Mouse (Mus musculus) hindbrain, embryonic 11.5 days (tissue): ENCODE measurements at regions not wholly inside any gene's neighbourhood (a gene's known extent, or its start where the extent isn't known, plus 50 kb on each side); places are given as distances from the start of the nearest gene placed in this dataset.

Source experiments
- ATAC-seq: fragments of 200-750 bp; cut with Nextera tagmentation; 2 replicates; pipeline ENCODE4 v1.8.0; 2017; ENCODE audit warnings: mild to moderate bottlenecking, moderate TSS enrichment, moderate library complexity; ENCODE audit not compliant: low FRiP score
- DNase-seq: peaks from one replicate; pipeline ENCODE4 v3.0.0-alpha.2; 2015; ENCODE audit warnings: low spot score
- H3K27ac ChIP-seq: fragments of 300-500 bp; sonication (generic); 2 replicates; pipeline ENCODE4 v1.5.1; 2014; ENCODE audit warnings: mild to moderate bottlenecking, low read depth, low read length
- H3K27me3 ChIP-seq: fragments of 300-500 bp; sonication (generic); 2 replicates; pipeline ENCODE4 v1.6.1; 2014; ENCODE audit warnings: mild to moderate bottlenecking, low read length, moderate library complexity, mixed read lengths; ENCODE audit not compliant: control insufficient read depth, insufficient read depth
- H3K36me3 ChIP-seq: fragments of 300-500 bp; sonication (generic); 2 replicates; pipeline ENCODE4 v1.6.1; 2014; ENCODE audit warnings: mild to moderate bottlenecking, low read length, moderate library complexity, mixed read lengths; ENCODE audit not compliant: control insufficient read depth, insufficient read depth
- H3K4me1 ChIP-seq: fragments of 300-500 bp; sonication (generic); replicated peaks from 2 replicates; pipeline ENCODE4 v1.6.1; 2014; ENCODE audit warnings: low read length, mixed read lengths; ENCODE audit not compliant: control insufficient read depth, insufficient read depth
- H3K4me2 ChIP-seq: fragments of 300-500 bp; sonication (generic); replicated peaks from 2 replicates; pipeline ENCODE4 v1.6.1; 2014; ENCODE audit warnings: mild to moderate bottlenecking, low read depth, low read length
- H3K4me3 ChIP-seq: fragments of 300-500 bp; sonication (generic); 2 replicates; pipeline ENCODE4 v1.5.1; 2014; ENCODE audit warnings: low read depth, low read length
- H3K9ac ChIP-seq: fragments of 300-500 bp; sonication (generic); 2 replicates; pipeline ENCODE4 v1.6.1; 2014; ENCODE audit warnings: low read depth, low read length
- H3K9me3 ChIP-seq: fragments of 300-500 bp; sonication (generic); 2 replicates; pipeline ENCODE4 v1.6.1; 2016; ENCODE audit warnings: low read length; ENCODE audit not compliant: control insufficient read depth
- WGBS: fragments of 180-500 bp; shearing (Covaris S2); extraction: QIAGEN DNeasy Blood & Tissue Kit; methylation state at CpG from one replicate; pipeline ENCODE4 v1.1.7; 2014; 5-methylcytosine and 5-hydroxymethylcytosine counted together

- no peak for DNase-seq
- WGBS, result 95% methylated on average over 1 of the region's 1 CpGs
- H3K27me3 ChIP-seq, result no peaks in the 10 kb centered on the region
- no peak overlapping the region for H3K9ac ChIP-seq
- H3K9me3 ChIP-seq, result no peaks in the 10 kb centered on the region
- no peak overlapping the region for H3K4me3 ChIP-seq
- no peak overlapping the region for H3K27ac ChIP-seq
- no peak overlapping the region for H3K4me2 ChIP-seq
- no peaks in the 10 kb centered on the region for H3K36me3 ChIP-seq
- 0 out of 2 replicates have a peak, but pooled peaks cover under 1% of the 10 kb centered on the region for H3K4me1 ChIP-seq
- ATAC-seq, result no peak
Measured at GRCm38 (mm10) chr10:43746631-43747001, 154.9 kb downstream of the Qrsl1 start.

GRCm38 (mm10) chr10:43747541-43747940 is 154.0 kb downstream of the Qrsl1 start:
- ATAC-seq, result no peak
- WGBS, result 89% methylated on average over 4 of the region's 4 CpGs

GRCm38 (mm10) chr10:43748300-43748699 is 153.2 kb downstream of the Qrsl1 start:
- Histone ChIP-seq H3K4me3 (no peak overlapping the region), H3K9me3 (no peaks in the 10 kb centered on the region), H3K4me2 (no peak overlapping the region), H3K4me1 (no peaks in the 10 kb centered on the region), H3K9ac (no peak overlapping the region), H3K27me3 (no peaks in the 10 kb centered on the region), H3K27ac (no peak overlapping the region), H3K36me3 (no peaks in the 10 kb centered on the region)
- ATAC-seq (no peak), DNase-seq (no peak)
- WGBS, result 91% methylated on average over 3 of the region's 3 CpGs

More at GRCm38 (mm10) chr10:43747541-43747940, 154.0 kb downstream of the Qrsl1 start:
- DNase-seq, result no peak
- Histone ChIP-seq H3K4me3 (no peak overlapping the region), H3K27ac (no peak overlapping the region), H3K4me2 (no peak overlapping the region), H3K9me3 (no peaks in the 10 kb centered on the region), H3K27me3 (no peaks in the 10 kb centered on the region), H3K4me1 (no peaks in the 10 kb centered on the region), H3K9ac (no peak overlapping the region), H3K36me3 (no peaks in the 10 kb centered on the region)

- H3K27ac ChIP-seq, result no peak overlapping the region
- H3K36me3 ChIP-seq, result no peaks in the 10 kb centered on the region
- DNase-seq (no peak), ATAC-seq (no peak)
- H3K4me2 ChIP-seq, result no peak overlapping the region
- no peaks in the 10 kb centered on the region for H3K27me3 ChIP-seq
- H3K9ac ChIP-seq, result no peak overlapping the region
- 91% methylated on average over 4 of the region's 4 CpGs for WGBS
- H3K9me3 ChIP-seq, result no peaks in the 10 kb centered on the region
- no peak overlapping the region for H3K4me3 ChIP-seq
- H3K4me1 ChIP-seq, result no peaks in the 10 kb centered on the region
Measured at GRCm38 (mm10) chr10:43749496-43750110, 151.9 kb downstream of the Qrsl1 start.

GRCm38 (mm10) chr10:43750401-43750800 is 151.1 kb downstream of the Qrsl1 start:
- H3K9me3 ChIP-seq, result no peaks in the 10 kb centered on the region
- H3K27me3 ChIP-seq, result no peaks in the 10 kb centered on the region
- H3K4me1 ChIP-seq, result no peaks in the 10 kb centered on the region
- DNase-seq, result no peak
- no peaks in the 10 kb centered on the region for H3K36me3 ChIP-seq
- H3K4me3 ChIP-seq, result no peak overlapping the region
- H3K27ac ChIP-seq, result no peak overlapping the region
- WGBS, result 84% methylated on average over 6 of the region's 6 CpGs
- no peak overlapping the region for H3K4me2 ChIP-seq
- ATAC-seq, result no peak
- H3K9ac ChIP-seq, result no peak overlapping the region

- Histone ChIP-seq H3K9me3 (no peaks in the 10 kb centered on the region), H3K4me1 (no peaks in the 10 kb centered on the region), H3K4me2 (no peak overlapping the region), H3K4me3 (no peak overlapping the region), H3K36me3 (no peaks in the 10 kb centered on the region), H3K9ac (no peak overlapping the region), H3K27me3 (no peaks in the 10 kb centered on the region), H3K27ac (no peak overlapping the region)
- ATAC-seq (no peak), DNase-seq (no peak)
- WGBS, result 87% methylated on average over 10 of the region's 10 CpGs
Measured at GRCm38 (mm10) chr10:43750854-43751253, 150.7 kb downstream of the Qrsl1 start.

GRCm38 (mm10) chr10:43751881-43752675 is 149.5 kb downstream of the Qrsl1 start:
- Histone ChIP-seq H3K27me3 (no peaks in the 10 kb centered on the region), H3K4me1 (no peaks in the 10 kb centered on the region), H3K4me2 (no peak overlapping the region), H3K4me3 (no peak overlapping the region), H3K27ac (no peak overlapping the region), H3K36me3 (no peaks in the 10 kb centered on the region), H3K9ac (no peak overlapping the region), H3K9me3 (no peaks in the 10 kb centered on the region)
- ATAC-seq (no peak), DNase-seq (peak; percentile 28)
- 49% methylated on average over 5 of the region's 5 CpGs for WGBS

GRCm38 (mm10) chr10:43756881-43757565 is 144.5 kb downstream of the Qrsl1 start:
- H3K9me3 ChIP-seq, result no peaks in the 10 kb centered on the region
- H3K4me3 ChIP-seq, result no peak overlapping the region
- no peaks in the 10 kb centered on the region for H3K36me3 ChIP-seq
- no peak overlapping the region for H3K9ac ChIP-seq
- H3K4me1 ChIP-seq, result no peaks in the 10 kb centered on the region
- H3K27ac ChIP-seq, result no peak overlapping the region
- WGBS, result 73% methylated on average over 6 of the region's 6 CpGs
- ATAC-seq (no peak), DNase-seq (no peak)
- H3K4me2 ChIP-seq, result no peak overlapping the region
- no peaks in the 10 kb centered on the region for H3K27me3 ChIP-seq
